Mouse (Mus musculus): Measurements from ENCODE around the gene Myo15b.

DNA sequence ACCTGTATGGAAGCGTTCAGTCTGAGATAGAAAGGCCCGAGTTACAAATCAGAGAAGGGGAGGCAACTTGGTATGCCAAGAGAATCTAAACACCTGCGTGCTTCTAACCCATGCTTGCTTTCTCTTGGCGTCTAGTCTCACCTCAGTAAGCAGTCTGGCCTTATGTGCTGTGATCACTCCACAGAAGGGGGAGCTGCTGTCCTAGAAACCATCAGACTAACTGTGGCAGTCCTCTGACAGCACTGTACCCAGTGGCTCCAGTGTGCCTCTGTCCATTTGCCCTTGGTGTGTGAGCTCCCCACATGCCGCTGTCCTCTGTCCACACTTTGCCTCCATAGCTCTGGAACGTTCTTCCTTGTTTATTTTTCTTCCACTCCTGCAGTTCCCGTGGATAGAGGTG lies 83.8 kb downstream of the Myo15b start:
- TF ChIP-seq GATA1 (IDR thresholded peaks at IDR 0.05; ENCODE audit: low read length), result no peak
- no peak for TF ChIP-seq TAL1 (IDR thresholded peaks at IDR 0.05; ENCODE audit: low read length)

All from erythroblast, embryonic 14.5 days (primary cell).